Mouse (Mus musculus): Measurements from ENCODE around the gene Efcab11. TPM values are rescaled to one million over a fixed set of nuclear protein-coding genes. Genes with fewer than 3 reads are reported as not detected.

The Efcab11 gene
- polyA plus RNA-seq, 1 experiment from 2014 or later, result 8.9 TPM

- ATAC-seq (ENCODE audit: extremely low read depth, insufficient number of reproducible peaks, low FRiP score, low TSS enrichment), result no peak
- Histone ChIP-seq H3K4me3 (no peak overlapping the region), H3K9me3 (no peaks in the 10 kb centered on the region), H3K27me3 (replicated peaks) (no peaks in the 10 kb centered on the region), H3K36me3 (no peaks in the 10 kb centered on the region), H3K4me1 (peaks cover 11% of the 10 kb centered on the region), H3K9ac (no peak overlapping the region), H3K4me2 (no peak overlapping the region), H3K27ac (replicated peaks) (no peak overlapping the region)
- 74% methylated on average over 5 of the region's 5 CpGs for WGBS
Measured at GRCm38 (mm10) chr12:99739211-99739610, 145.0 kb downstream of the Efcab11 start.

- no peaks in the 10 kb centered on the region for H3K27me3 ChIP-seq (replicated peaks)
- H3K4me1 ChIP-seq, result peaks cover 11% of the 10 kb centered on the region
- WGBS, result 65% methylated on average over 6 of the region's 6 CpGs
- H3K9ac ChIP-seq, result no peak overlapping the region
- H3K9me3 ChIP-seq, result no peaks in the 10 kb centered on the region
- no peak for ATAC-seq (ENCODE audit: extremely low read depth, insufficient number of reproducible peaks, low FRiP score, low TSS enrichment)
- no peak overlapping the region for H3K4me2 ChIP-seq
- H3K27ac ChIP-seq (replicated peaks), result no peak overlapping the region
- no peak overlapping the region for H3K4me3 ChIP-seq
- H3K36me3 ChIP-seq, result no peaks in the 10 kb centered on the region
Measured at GRCm38 (mm10) chr12:99738256-99738655, 146.0 kb downstream of the Efcab11 start.

GRCm38 (mm10) chr12:99736971-99737370, 147.3 kb downstream of the Efcab11 start:
- Histone ChIP-seq H3K9ac (no peak overlapping the region), H3K4me2 (no peak overlapping the region), H3K9me3 (no peaks in the 10 kb centered on the region), H3K27me3 (replicated peaks) (no peaks in the 10 kb centered on the region), H3K36me3 (no peaks in the 10 kb centered on the region), H3K4me3 (no peak overlapping the region), H3K4me1 (peaks cover 11% of the 10 kb centered on the region), H3K27ac (replicated peaks) (no peak overlapping the region)
- ATAC-seq (ENCODE audit: extremely low read depth, insufficient number of reproducible peaks, low FRiP score, low TSS enrichment), result no peak
- WGBS, result 62% methylated on average over 3 of the region's 3 CpGs

- Histone ChIP-seq H3K36me3 (no peaks in the 10 kb centered on the region), H3K9me3 (no peaks in the 10 kb centered on the region), H3K27ac (replicated peaks) (no peak overlapping the region), H3K4me1 (peaks cover 11% of the 10 kb centered on the region), H3K4me2 (no peak overlapping the region), H3K4me3 (no peak overlapping the region), H3K9ac (no peak overlapping the region), H3K27me3 (replicated peaks) (no peaks in the 10 kb centered on the region)
- 72% methylated on average over 10 of the region's 10 CpGs for WGBS
- ATAC-seq (ENCODE audit: extremely low read depth, insufficient number of reproducible peaks, low FRiP score, low TSS enrichment), result no peak
Measured at GRCm38 (mm10) chr12:99735172-99735571, 149.1 kb downstream of the Efcab11 start.

GRCm38 (mm10) chr12:99724206-99724605, 160.0 kb downstream of the Efcab11 start:
- peaks cover 19% of the 10 kb centered on the region for H3K4me1 ChIP-seq
- H3K27ac ChIP-seq (replicated peaks), result no peak overlapping the region
- 97% methylated on average over 12 of the region's 12 CpGs for WGBS
- H3K4me3 ChIP-seq, result no peak overlapping the region
- no peak overlapping the region for H3K4me2 ChIP-seq
- ATAC-seq (ENCODE audit: extremely low read depth, insufficient number of reproducible peaks, low FRiP score, low TSS enrichment), result no peak
- H3K27me3 ChIP-seq (replicated peaks), result no peaks in the 10 kb centered on the region
- H3K9ac ChIP-seq, result no peak overlapping the region
- no peaks in the 10 kb centered on the region for H3K36me3 ChIP-seq
- H3K9me3 ChIP-seq, result no peaks in the 10 kb centered on the region

- no peak for ATAC-seq (ENCODE audit: extremely low read depth, insufficient number of reproducible peaks, low FRiP score, low TSS enrichment)
- Histone ChIP-seq H3K27me3 (replicated peaks) (no peaks in the 10 kb centered on the region), H3K4me3 (no peak overlapping the region), H3K4me1 (peaks cover 19% of the 10 kb centered on the region), H3K27ac (replicated peaks) (no peak overlapping the region), H3K36me3 (no peaks in the 10 kb centered on the region), H3K9ac (no peak overlapping the region), H3K9me3 (no peaks in the 10 kb centered on the region), H3K4me2 (no peak overlapping the region)
- 74% methylated on average over 8 of the region's 8 CpGs for WGBS
Measured at GRCm38 (mm10) chr12:99723791-99724190, 160.4 kb downstream of the Efcab11 start.

GRCm38 (mm10) chr12:99721318-99721717, 162.9 kb downstream of the Efcab11 start:
- Histone ChIP-seq H3K27ac (replicated peaks) (no peak overlapping the region), H3K4me1 (peaks cover 22% of the 10 kb centered on the region), H3K36me3 (no peaks in the 10 kb centered on the region), H3K9me3 (no peaks in the 10 kb centered on the region), H3K4me2 (no peak overlapping the region), H3K27me3 (replicated peaks) (no peaks in the 10 kb centered on the region), H3K9ac (peak overlapping the region; percentile 44; the same call in 1 of the 2 replicates), H3K4me3 (no peak overlapping the region)
- no peak for ATAC-seq (ENCODE audit: extremely low read depth, insufficient number of reproducible peaks, low FRiP score, low TSS enrichment)
- 58% methylated on average over 10 of the region's 10 CpGs for WGBS

GRCm38 (mm10) chr12:99719777-99720176, 164.5 kb downstream of the Efcab11 start:
- no peak for ATAC-seq (ENCODE audit: extremely low read depth, insufficient number of reproducible peaks, low FRiP score, low TSS enrichment)
- no peaks in the 10 kb centered on the region for H3K9me3 ChIP-seq
- WGBS, result 82% methylated on average over 11 of the region's 11 CpGs

GRCm38 (mm10) chr12:99718161-99718560, 166.1 kb downstream of the Efcab11 start:
- H3K9ac ChIP-seq, result no peak overlapping the region
- peaks cover 32% of the 10 kb centered on the region for H3K4me1 ChIP-seq
- no peak overlapping the region for H3K4me2 ChIP-seq
- H3K27me3 ChIP-seq (replicated peaks), result no peaks in the 10 kb centered on the region
- H3K9me3 ChIP-seq, result no peaks in the 10 kb centered on the region
- H3K4me3 ChIP-seq, result no peak overlapping the region
- ATAC-seq (ENCODE audit: extremely low read depth, insufficient number of reproducible peaks, low FRiP score, low TSS enrichment), result no peak
- WGBS, result 92% methylated on average over 2 of the region's 2 CpGs
- no peaks in the 10 kb centered on the region for H3K36me3 ChIP-seq
- H3K27ac ChIP-seq (replicated peaks), result no peak overlapping the region

More at GRCm38 (mm10) chr12:99719777-99720176, 164.5 kb downstream of the Efcab11 start:
- Histone ChIP-seq H3K27ac (replicated peaks) (no peak overlapping the region), H3K27me3 (replicated peaks) (no peaks in the 10 kb centered on the region), H3K4me1 (peaks cover 38% of the 10 kb centered on the region), H3K4me2 (no peak overlapping the region), H3K4me3 (no peak overlapping the region), H3K36me3 (no peaks in the 10 kb centered on the region), H3K9ac (no peak overlapping the region)

- no peak overlapping the region for H3K9ac ChIP-seq
- peaks cover 36% of the 10 kb centered on the region for H3K4me1 ChIP-seq
- ATAC-seq (ENCODE audit: extremely low read depth, insufficient number of reproducible peaks, low FRiP score, low TSS enrichment), result no peak
- H3K9me3 ChIP-seq, result no peaks in the 10 kb centered on the region
- H3K36me3 ChIP-seq, result no peaks in the 10 kb centered on the region
- peak overlapping the region; percentile 65 for H3K27ac ChIP-seq (replicated peaks)
- H3K4me2 ChIP-seq, result no peak overlapping the region
- H3K4me3 ChIP-seq, result no peak overlapping the region
- WGBS, result 45% methylated on average over 8 of the region's 8 CpGs
- H3K27me3 ChIP-seq (replicated peaks), result no peaks in the 10 kb centered on the region
Measured at GRCm38 (mm10) chr12:99716038-99716610, 168.1 kb downstream of the Efcab11 start.

GRCm38 (mm10) chr12:99715129-99716037, 168.9 kb downstream of the Efcab11 start:
- WGBS, result 52% methylated on average over 9 of the region's 9 CpGs
- Histone ChIP-seq H3K9ac (no peak overlapping the region), H3K4me2 (no peak overlapping the region), H3K27me3 (replicated peaks) (no peaks in the 10 kb centered on the region), H3K4me3 (no peak overlapping the region), H3K9me3 (no peaks in the 10 kb centered on the region), H3K36me3 (no peaks in the 10 kb centered on the region), H3K27ac (replicated peaks) (peak overlapping the region; percentile 65), H3K4me1 (peaks cover 31% of the 10 kb centered on the region)
- ATAC-seq (ENCODE audit: extremely low read depth, insufficient number of reproducible peaks, low FRiP score, low TSS enrichment), result no peak

All from heart, embryonic 13.5 days (tissue).